Mouse (Mus musculus) heart, adult 8-10 months (tissue): ENCODE measurements around the gene Cdc25a. TPM values are rescaled to one million over a fixed set of nuclear protein-coding genes. Genes with fewer than 3 reads are reported as not detected.

Experiments
- DNase-seq: peaks from one replicate; pipeline ENCODE4 v3.0.0; 2022; ENCODE audit warnings: low spot score
- microRNA-seq: library from miRNA; unstranded; fragments of <30 nt; microRNA quantifications from one replicate; pipeline ENCODE4 v1.2.0, GENCODE M21; 2022
- total RNA-seq, 4 experiments: library from RNA; stranded (reverse); gene quantifications; 2 replicates each; pipeline ENCODE4 v1.2.4; 2022

Cdc25a gene
- total RNA-seq, 4 experiments from 2014 or later, result 4.8 to 5.6 (median 5.2) TPM

GRCm38 (mm10) chr9:109931257-109932171, 56.1 kb downstream of the Cdc25a start, which contains the start of gene Map4:
TSS of gene Map4 (plus strand) at chr9:109931460.
- peak; percentile 97 for DNase-seq

- DNase-seq, result peak; percentile 34
These were observed 57.0 kb downstream of the Cdc25a start for GRCm38 (mm10) chr9:109932361-109932755.

GRCm38 (mm10) chr9:109932756-109933375, 57.5 kb downstream of the Cdc25a start:
- DNase-seq, result peak; percentile 67

- DNase-seq, result no peak
These were observed 64.0 kb downstream of the Cdc25a start for GRCm38 (mm10) chr9:109939401-109939800.

- DNase-seq, result no peak
These were observed 67.4 kb downstream of the Cdc25a start for GRCm38 (mm10) chr9:109942796-109943195.

Small RNA genes lying within 50 kb of the gene (microRNA-seq; reads per million reads assigned to microRNA genes)
- gene Mir7089, result not detected

Other genes starting within 250 kb of the Cdc25a start
- gene Fbxw24, start 249.5 kb upstream of the Cdc25a start, total RNA-seq, result not detected
- not detected for gene Fbxw25, start 210.9 kb upstream of the Cdc25a start, total RNA-seq
- gene Fbxw18, start 172.9 kb upstream of the Cdc25a start, total RNA-seq, result not detected
- not detected for gene Fbxw26, start 129.5 kb upstream of the Cdc25a start, total RNA-seq
- gene Fbxw27, start 84.9 kb upstream of the Cdc25a start, total RNA-seq, result not detected
- not detected for gene Spink8, start 63.3 kb upstream of the Cdc25a start, total RNA-seq
- 10 to 100 TPM; 16.8 to 24.9 (median 19.7) TPM for gene Nme6, start 42.8 kb upstream of the Cdc25a start, total RNA-seq
- under 1 TPM in 1 of 4 experiments, not detected in 3; 0.49 TPM for gene Camp, start 26.0 kb upstream of the Cdc25a start, total RNA-seq
- 100 to 1,000 TPM; 319 to 422 (median 395) TPM for gene Map4, start 55.9 kb downstream of the Cdc25a start, total RNA-seq
- 10 to 100 TPM; 24.9 to 28.4 (median 26.8) TPM for gene Smarcc1, start 242.1 kb downstream of the Cdc25a start, total RNA-seq
- gene Dhx30, start 242.3 kb downstream of the Cdc25a start, total RNA-seq, result 10 to 100 TPM; 56.4 to 62.2 (median 58.2) TPM